Mouse (Mus musculus) C2C12 (cell line): Measurements from ENCODE around the gene Lce1i. TPM values are rescaled to one million over a fixed set of nuclear protein-coding genes. Genes with fewer than 3 reads are reported as not detected.

ENCODE experiments used
- H3K27me3 ChIP-seq: one replicate; pipeline ENCODE4 v1.6.1; 2011; ENCODE audit not compliant: control insufficient read depth, insufficient read depth, insufficient read length
- H3K36me3 ChIP-seq: one replicate; pipeline ENCODE4 v1.6.1; 2011; ENCODE audit not compliant: control insufficient read depth, insufficient read depth
- H3K4me3 ChIP-seq: one replicate; pipeline ENCODE4 v1.5.1; 2011; ENCODE audit warnings: mild to moderate bottlenecking, control low read depth; ENCODE audit not compliant: poor library complexity, insufficient read depth, severe bottlenecking
- H3K79me2 ChIP-seq: one replicate; pipeline ENCODE4 v1.6.1; 2011; ENCODE audit not compliant: control insufficient read depth, insufficient read depth
- H3K79me3 ChIP-seq: one replicate; pipeline ENCODE4 v1.6.1; 2011; ENCODE audit warnings: low read depth, control low read depth
- H3ac ChIP-seq: one replicate; pipeline ENCODE3; 2011; ENCODE audit warnings: low read depth; ENCODE audit not compliant: control insufficient read depth, insufficient read length
- CEBPB ChIP-seq: IDR thresholded peaks from one replicate; pipeline ENCODE4 v1.6.1; 2011; ENCODE audit warnings: low read depth, mild to moderate bottlenecking, control low read depth, moderate library complexity
- CTCF ChIP-seq: IDR thresholded peaks from one replicate; pipeline ENCODE4 v1.5.1; 2011; ENCODE audit not compliant: control insufficient read depth, insufficient read depth, insufficient read length
- FOSL1 ChIP-seq: IDR thresholded peaks from one replicate; pipeline ENCODE4 v1.8.0; 2011; ENCODE audit warnings: mild to moderate bottlenecking, low read length; ENCODE audit not compliant: poor library complexity, insufficient read depth, severe bottlenecking
- MAX ChIP-seq: IDR thresholded peaks from one replicate; pipeline ENCODE4 v1.6.1; 2011; ENCODE audit warnings: mild to moderate bottlenecking, control low read depth
- MYOD1 ChIP-seq: IDR thresholded peaks from one replicate; pipeline ENCODE4 v1.6.1; 2011; ENCODE audit warnings: low read depth; ENCODE audit not compliant: control insufficient read depth, insufficient read length
- MYOG ChIP-seq: IDR thresholded peaks from one replicate; pipeline ENCODE4 v1.6.1; 2011; ENCODE audit not compliant: control insufficient read depth, insufficient read length; ENCODE audit errors: extremely low read depth
- USF1 ChIP-seq: IDR thresholded peaks from one replicate; pipeline ENCODE4 v1.6.1; 2011; ENCODE audit warnings: low read depth, mild to moderate bottlenecking, control low read depth, moderate library complexity
- polyA plus RNA-seq: library from polyadenylated mRNA; unstranded; fragments of >200 nt; fragmentation: generic; extraction: Trizol; gene quantifications from one replicate; pipeline ENCODE4 v1.2.1, GENCODE M21; 2012; ENCODE audit warnings: missing spikeins

Lce1i gene
- polyA plus RNA-seq, 1 experiment, result not detected

- no peaks in the 10 kb centered on the region for H3K79me3 ChIP-seq
- no peaks in the 10 kb centered on the region for H3K27me3 ChIP-seq
- no peaks in the 10 kb centered on the region for H3K36me3 ChIP-seq
- TF ChIP-seq MYOD1, result no peak
- no peak for TF ChIP-seq FOSL1
- TF ChIP-seq MAX, result no peak
- TF ChIP-seq MYOG, result no peak
- no peak for TF ChIP-seq CTCF
- no peak for TF ChIP-seq USF1
- no peak for TF ChIP-seq CEBPB
- H3K79me2 ChIP-seq, result no peaks in the 10 kb centered on the region
- no peak within 1 kb of the TSS for H3K4me3 ChIP-seq
- no peak within 1 kb of the TSS for H3ac ChIP-seq
These were observed 11.7 kb upstream of the Lce1i start, which contains the start of gene Lce1j for GRCm38 (mm10) chr3:92790414-92790813. TSS of gene Lce1j (minus strand) at chr3:92790514.

- no peaks in the 10 kb centered on the region for H3K79me3 ChIP-seq
- no peak overlapping the region for H3K4me3 ChIP-seq
- TF ChIP-seq CTCF (no peak), MYOG (no peak), MYOD1 (no peak), FOSL1 (no peak), USF1 (no peak), CEBPB (no peak), MAX (no peak)
- peaks cover 4% of the 10 kb centered on the region for H3K27me3 ChIP-seq
- no peaks in the 10 kb centered on the region for H3K79me2 ChIP-seq
- H3K36me3 ChIP-seq, result no peaks in the 10 kb centered on the region
- no peak overlapping the region for H3ac ChIP-seq
These were observed 7.1 kb downstream of the Lce1i start for GRCm38 (mm10) chr3:92771573-92771972.

- Histone ChIP-seq H3K79me3 (no peaks in the 10 kb centered on the region), H3ac (no peak within 1 kb of the TSS), H3K27me3 (no peaks in the 10 kb centered on the region), H3K79me2 (no peaks in the 10 kb centered on the region), H3K36me3 (no peaks in the 10 kb centered on the region), H3K4me3 (no peak within 1 kb of the TSS)
- TF ChIP-seq USF1 (no peak), MYOD1 (no peak), MYOG (no peak), CEBPB (no peak), CTCF (no peak), FOSL1 (no peak), MAX (no peak)
These were observed 13.7 kb downstream of the Lce1i start, which contains the start of gene Lce1h for GRCm38 (mm10) chr3:92764965-92765364. TSS of gene Lce1h (minus strand) at chr3:92765065.

- Histone ChIP-seq H3K4me3 (no peak overlapping the region), H3K79me2 (no peaks in the 10 kb centered on the region), H3K27me3 (no peaks in the 10 kb centered on the region), H3K79me3 (no peaks in the 10 kb centered on the region), H3ac (no peak overlapping the region), H3K36me3 (no peaks in the 10 kb centered on the region)
- TF ChIP-seq FOSL1, result no peak
- TF ChIP-seq MYOG, result no peak
- no peak for TF ChIP-seq CTCF
- TF ChIP-seq USF1, result no peak
- no peak for TF ChIP-seq MAX
- TF ChIP-seq MYOD1, result no peak
- no peak for TF ChIP-seq CEBPB
These were observed 25.5 kb downstream of the Lce1i start for GRCm38 (mm10) chr3:92753197-92753596.

GRCm38 (mm10) chr3:92752238-92752637 lies 26.5 kb downstream of the Lce1i start, which contains the start of gene Lce1g:
TSS of gene Lce1g (minus strand) at chr3:92752338.
- no peaks in the 10 kb centered on the region for H3K79me3 ChIP-seq
- no peak within 1 kb of the TSS for H3K4me3 ChIP-seq
- H3K79me2 ChIP-seq, result no peaks in the 10 kb centered on the region
- H3K27me3 ChIP-seq, result no peaks in the 10 kb centered on the region
- H3K36me3 ChIP-seq, result no peaks in the 10 kb centered on the region
- TF ChIP-seq FOSL1 (no peak), CEBPB (no peak), MYOD1 (no peak), MAX (no peak), CTCF (no peak), USF1 (no peak), MYOG (no peak)
- no peak within 1 kb of the TSS for H3ac ChIP-seq
